Mouse (Mus musculus) right cerebral cortex, postnatal 36 days (tissue): ENCODE measurements around the gene Vwc2.

ENCODE experiments used
- DNase-seq, 2 experiments: peaks; one replicate each; pipeline ENCODE4 v3.0.0; 2022; ENCODE audit warnings: low spot score in 2 of 2, mixed read lengths in 1 of 2

Gene Vwc2

DNA sequence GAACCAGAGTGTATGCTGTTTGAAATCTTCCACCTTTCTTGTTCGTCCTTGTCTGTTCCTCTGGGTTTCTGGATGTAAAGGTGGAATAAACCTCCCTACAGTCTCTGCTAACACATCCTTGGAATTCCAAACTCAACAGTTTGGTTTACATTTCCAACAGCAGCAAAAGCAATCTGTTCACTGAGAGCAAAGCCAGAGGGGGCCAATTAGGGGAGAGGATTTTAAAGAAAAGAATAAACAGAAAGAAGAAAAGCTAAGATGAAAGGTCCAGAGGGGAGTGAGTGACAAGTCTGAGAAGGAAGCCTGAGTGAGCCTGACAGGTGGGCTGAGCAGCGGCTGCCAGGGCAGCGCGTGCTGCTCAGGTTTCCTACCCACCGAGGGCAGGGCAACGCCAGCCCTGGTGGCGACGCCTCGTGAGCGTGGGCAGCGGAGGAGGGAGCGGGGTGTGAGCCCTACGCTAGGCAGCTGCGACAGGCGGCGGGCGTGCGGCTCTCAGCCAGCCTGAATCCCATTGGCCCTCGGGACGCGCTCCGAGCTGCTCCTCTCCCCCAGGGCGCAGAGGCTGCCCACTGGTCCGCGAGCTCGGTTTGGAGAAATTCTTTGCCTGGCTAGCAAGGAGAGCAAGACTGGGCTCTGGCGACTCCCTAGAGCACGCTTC, at the start of gene Vwc2:
Gene Vwc2 (plus strand): TSS at position 648 of the 658 bp plus-strand sequence.
- peak; percentile 23 to 51 for DNase-seq

DNA sequence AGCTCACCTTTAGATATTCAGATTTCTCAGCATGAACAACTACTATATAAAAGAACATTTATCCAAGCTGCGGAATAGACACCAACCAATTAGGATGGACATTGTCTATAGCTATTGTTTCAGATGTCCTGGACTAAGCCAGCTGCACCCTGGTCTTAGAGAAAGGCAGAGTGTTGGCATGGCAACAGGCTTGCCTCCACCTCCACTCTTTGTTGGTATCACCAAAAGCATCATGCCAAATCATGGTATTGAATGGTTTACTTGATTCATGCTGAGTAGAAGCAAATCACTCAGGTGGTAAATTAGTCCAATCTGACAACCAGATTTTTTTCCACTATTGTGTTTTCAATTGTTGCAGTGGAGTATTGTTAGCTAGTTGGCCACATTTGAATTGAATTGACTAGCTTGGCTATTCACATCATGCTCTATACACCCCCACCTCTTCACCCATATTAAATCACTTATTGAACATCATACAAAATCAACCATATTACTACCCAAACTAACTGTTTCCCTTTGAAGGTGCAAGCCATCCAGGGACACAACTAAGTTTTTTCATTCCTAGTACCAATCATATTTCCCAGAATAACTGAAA, 25.8 kb upstream of the Vwc2 start:
- no peak for DNase-seq

DNA sequence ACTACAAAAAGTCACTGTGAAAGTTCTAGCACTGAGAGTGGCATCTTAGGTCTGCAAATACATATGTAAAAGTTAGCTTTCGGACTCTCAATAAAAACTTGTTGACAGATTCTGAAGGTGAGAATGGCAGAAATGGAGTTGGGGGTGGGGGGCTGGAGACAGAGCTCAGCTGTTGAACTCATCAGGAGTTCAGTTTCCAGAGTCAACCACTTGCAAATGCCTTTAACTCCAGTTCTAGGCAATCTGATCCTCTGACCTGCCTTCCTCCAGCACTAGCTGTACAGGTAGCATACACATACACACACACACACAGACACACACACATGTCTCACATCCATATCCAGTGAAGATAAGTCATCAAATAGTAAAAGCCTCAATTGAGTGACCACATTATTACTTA, 16.4 kb upstream of the Vwc2 start:
- no peak for DNase-seq

DNA sequence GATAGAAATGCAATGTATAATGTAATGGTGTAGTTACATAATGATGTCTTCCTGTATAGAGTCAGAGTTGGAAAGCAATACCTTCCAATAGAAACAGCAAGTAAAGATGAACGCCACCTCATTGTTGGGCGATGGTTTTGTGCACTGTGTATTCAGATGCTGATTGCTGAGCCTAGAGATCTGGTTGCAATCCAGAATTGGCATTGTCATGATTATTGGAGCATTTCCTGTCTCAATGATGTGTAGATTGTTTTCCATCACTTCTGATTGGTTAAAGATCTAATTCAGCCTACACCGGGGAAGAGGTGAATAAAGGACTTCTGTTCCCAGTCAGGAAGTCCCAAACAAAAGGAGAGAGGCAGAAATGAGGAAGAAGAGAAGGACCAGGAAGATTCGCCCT, 15.7 kb upstream of the Vwc2 start:
- DNase-seq, result no peak

DNA sequence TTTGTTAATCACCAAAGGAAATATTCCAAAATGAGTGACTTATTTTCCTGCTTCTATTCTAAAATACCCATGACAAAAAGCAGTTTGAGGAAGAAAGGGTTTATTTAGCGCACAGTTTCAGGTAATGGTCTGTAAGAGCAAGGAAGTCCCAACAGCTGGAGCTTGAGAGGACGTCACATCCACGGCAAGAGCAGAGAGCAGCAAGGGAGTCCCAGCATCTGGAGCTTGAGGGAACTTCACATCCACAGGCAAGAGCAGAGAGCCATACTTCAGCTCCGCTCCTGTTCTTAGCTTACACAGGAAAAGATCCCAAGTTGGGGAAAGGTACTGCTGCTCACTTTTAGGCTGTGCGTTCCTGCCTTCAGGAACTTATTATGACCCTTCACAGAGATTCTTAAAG, 15.0 kb upstream of the Vwc2 start:
- DNase-seq, result no peak

DNA sequence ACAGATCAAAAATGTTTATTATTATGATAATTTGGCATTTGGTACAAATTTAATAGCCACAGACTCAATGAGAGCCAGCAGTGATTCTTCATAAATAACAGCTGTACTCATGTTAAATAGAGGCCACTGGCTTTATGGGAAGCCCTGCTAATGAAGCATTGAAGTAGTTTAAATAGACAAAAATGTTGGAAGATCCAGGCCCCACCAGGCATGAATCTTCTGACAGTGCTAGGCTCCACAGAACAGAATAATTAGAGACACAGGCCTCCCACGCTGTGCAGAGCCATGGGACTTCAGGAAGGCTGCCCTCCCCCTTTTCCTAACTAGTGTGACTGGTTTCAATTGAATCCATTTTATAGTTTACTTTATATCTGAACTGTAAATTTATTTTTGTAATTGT, 11.8 kb upstream of the Vwc2 start:
- DNase-seq, result no peak

DNA sequence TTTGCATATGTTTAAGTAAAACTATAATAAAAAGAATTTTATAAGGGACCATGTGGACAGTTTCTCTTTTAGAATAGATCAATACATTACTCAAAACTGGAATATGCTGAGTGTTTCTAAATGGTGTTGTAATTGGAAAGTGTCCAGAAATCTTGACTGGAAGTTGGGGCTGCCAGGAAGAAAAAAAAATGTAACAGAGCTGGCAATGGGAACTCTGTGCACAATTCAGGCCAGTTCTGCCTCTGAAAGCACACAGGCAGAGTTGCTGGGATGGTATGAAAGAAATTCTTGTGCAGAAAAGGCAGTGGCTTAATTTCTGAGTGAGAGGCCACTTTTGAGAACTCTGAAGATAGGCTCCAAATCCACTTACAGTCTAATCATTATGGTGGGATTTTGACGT, 11.4 kb upstream of the Vwc2 start:
- no peak for DNase-seq

DNA sequence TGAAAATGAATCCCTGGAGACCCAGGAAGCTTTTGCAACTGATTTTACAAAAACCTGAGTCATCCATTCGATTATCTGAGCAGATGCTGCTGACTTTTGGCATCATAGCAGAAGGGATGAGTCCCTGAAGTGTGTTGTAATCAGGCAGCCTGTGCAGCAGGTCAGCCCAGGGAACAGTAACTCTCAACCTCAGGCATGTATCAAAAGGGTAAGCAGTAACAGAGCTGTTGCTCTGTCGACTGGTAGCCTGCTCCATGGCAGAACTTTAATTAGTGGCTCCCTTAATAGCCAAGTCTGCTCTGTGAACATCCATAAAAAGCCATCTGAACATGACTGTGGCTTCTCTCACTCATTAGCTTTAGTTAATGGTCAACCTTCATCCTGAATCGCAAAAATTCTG, 5.1 kb upstream of the Vwc2 start:
- DNase-seq, result no peak

DNA sequence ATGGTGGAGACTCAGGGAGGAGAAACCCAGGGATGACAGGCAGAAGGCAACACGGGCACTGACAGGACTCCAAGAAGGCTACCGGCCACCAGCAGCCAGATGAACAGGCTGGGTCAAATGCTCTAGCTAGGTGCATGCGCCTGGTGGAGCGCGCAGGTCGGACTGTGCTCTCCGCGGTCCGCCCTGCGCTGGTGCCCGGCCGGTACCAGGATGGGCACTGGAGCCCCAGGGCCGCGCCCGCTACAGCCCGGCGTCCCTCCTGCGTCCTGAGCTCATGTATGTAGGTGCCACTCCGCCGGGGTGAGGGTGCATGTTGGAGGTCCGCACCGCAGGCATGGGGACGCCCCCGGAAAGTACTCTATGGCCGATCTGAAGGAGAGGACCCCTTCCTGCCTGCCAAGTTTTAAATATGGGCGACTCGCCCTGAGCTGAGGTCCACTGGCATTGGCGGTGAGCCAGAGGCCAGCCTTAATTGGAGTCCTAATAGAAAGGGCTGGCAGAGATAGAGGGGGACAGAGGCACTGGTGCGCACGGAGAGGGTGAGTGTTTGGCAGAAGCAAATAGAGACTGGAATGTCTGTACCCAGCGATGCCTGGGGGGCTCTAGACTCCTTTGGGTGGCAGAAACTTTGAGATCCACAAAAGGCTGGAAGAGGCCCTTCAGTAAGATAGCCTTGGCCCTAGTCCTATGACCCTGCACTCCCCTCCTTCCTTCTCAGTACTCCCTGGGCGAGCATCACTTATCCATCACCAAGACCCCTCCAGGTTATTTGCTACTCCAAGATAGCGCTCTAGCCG, 409 bp downstream of the Vwc2 start:
- no peak for DNase-seq

DNA sequence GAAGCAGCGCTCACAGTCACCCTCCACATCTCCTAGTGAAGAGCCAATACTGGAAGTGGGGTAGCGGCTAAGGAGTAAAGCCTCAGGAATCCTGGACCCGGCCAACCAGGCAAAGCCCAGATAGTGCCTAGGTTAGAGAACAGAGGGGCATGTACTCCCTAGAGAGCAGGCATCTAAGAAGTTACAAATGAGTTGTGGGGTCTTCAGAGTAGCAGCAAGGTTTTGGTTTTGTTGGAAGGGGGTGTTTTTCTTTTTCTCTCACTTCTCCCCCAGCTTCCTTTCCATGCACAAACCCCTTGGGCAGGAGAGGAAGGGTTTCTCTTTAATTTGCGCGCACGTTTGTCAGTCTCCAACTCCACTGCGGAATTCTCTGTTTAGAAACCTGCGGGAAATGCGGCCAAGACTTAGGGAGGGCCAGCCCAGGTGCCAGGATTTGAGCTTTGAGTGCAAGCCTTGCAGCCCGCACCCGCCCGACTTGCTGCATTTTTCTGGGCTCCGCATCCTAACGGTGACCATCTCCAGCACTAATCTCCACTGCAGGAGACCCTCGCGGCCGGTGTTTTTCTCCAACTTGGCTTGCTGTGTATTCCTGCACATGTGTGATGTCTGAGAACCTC, 1.1 kb downstream of the Vwc2 start:
- peak in 1 of 2 experiments; percentile 3 for DNase-seq

DNA sequence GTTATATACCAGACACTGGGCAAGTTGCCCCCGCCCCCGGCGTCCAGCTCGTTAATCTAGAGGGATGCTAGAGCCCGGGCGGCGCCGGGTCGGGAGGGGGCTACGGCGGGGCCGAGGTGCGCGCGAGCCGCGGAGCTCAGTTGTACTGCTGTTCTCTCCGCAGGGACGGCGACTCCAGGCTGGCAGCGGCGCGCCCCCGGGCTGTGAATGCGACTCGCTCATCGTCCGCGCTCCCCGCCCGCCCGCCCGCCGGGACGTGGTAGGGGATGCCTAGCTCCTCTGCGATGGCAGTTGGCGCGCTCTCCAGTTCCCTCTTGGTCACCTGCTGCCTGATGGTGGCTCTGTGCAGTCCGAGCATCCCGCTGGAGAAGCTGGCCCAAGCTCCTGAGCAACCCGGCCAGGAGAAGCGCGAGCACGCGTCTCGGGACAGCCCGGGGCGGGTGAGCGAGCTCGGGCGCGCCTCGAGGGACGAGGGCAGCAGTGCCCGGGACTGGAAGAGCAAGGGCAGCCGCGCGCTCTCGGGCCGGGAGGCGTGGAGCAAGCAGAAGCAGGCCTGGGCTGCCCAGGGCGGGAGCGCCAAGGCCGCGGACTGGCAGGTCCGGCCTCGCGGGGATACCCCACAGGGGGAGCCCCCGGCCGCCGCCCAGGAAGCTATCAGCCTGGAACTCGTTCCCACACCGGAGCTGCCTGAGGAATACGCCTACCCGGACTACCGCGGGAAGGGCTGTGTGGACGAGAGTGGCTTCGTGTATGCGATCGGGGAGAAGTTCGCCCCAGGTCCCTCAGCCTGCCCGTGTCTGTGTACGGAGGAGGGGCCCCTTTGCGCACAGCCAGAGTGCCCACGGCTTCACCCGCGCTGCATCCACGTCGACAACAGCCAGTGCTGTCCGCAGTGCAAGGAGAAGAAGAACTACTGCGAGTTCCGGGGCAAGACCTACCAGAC, 1.9 kb downstream of the Vwc2 start:
- peak in 1 of 2 experiments; percentile 9 for DNase-seq

DNA sequence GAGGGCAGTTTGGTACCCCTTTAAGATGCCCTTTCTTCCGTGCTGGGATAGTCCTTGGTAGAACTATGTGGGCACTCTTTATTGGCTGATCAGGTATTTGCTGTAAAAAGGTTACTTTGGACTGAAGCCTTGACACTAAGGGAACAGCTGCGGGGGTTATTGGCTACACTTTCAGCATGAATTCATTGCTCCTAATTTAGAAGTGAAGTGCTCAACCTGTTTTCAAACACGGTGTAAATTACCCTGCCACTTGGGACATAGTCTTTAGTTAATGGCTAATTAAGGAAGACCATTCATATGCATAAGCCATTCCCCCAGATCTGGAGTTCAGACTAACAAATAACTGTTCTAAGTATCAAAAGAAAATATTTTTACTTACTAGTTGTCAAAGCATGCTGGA, 2.7 kb downstream of the Vwc2 start:
- DNase-seq, result no peak

DNA sequence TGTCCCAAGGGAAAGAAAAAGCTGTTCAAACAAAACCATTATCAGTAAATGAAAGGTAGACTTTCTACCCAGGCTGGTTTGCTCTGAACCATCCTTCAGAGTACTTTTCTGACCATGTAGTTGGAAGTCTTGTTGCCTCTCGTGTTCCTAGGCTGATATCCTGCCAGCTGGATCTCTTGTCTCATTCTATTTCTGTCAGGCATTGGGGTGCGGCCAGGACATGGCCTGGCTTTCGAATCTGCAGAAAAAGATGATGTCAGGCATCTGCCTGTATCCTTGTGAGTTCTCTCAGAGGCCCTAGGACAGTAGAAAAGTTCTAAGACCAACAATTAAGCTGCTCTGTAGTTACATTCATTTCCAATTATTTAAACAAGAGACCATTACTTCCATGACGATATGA, 8.8 kb downstream of the Vwc2 start:
- DNase-seq, result no peak

DNA sequence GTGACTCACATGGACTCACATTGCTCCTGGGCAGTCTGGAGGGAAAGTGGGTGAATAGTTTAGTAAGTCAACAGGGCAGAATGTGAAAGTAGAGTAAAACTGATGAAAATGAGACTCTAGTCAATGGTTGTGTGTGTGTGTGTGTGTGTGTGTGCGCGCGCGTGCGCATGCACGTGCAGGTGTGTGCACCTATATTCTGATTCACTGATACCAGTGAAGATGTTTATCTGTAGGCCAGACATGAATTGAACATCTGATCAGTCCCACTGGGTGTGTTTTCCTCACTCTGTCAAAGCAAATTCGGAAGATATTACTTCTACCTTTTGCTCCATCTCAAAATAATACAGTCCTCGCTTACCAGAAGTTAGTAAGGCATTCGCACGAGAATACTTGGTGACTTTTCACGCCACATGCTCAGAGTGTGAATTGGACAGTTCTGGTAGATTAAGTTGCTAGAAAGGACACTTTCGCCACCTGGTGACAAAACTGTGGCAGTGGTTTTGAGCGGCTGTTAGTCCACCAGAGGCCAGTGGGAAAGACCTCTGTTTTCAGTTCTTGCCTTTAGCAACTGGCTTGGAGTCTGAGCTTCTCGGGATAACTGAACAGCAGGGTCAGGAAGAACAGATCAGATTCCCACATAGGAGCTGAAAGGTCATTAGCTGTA, 17.5 kb downstream of the Vwc2 start:
- peak; percentile 22 to 23 for DNase-seq

DNA sequence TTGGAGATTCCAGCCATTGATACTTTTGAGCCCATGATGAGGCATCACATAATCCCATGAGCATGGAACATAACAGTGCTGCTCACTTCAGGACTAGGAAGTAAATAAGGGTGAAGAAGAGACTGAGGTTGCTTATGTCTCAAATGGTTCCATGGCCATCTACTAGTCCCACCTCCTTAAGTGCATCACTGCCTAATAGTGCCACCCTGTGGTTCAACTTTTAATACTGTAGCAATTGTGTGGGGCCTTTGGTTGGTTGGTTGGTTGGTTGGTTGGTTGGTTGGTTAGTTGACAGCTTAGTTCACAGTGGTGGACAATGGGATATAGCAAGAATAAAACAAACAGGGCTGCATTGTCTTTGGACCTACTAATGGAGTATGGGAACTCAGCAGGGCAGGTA, 26.6 kb downstream of the Vwc2 start:
- no peak for DNase-seq

DNA sequence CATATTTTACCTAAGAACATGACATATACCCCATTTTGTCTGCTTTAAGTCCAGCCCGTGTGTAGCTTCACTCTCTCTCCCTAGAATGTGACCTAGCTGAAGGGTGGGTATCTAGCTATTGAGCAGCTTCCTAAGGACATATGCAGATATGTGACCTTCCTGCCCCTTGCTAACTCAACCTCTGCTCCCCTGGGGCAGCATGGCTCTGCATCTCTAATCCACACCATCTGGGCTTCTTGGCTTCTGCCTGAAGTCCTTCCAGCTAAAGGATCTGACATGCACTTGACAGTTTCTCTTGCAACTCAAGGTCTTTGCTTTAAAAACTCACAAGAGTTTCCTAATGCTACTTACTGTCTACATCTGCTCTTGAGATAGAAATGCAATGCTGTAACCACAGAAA, 38.7 kb downstream of the Vwc2 start:
- DNase-seq, result no peak

DNA sequence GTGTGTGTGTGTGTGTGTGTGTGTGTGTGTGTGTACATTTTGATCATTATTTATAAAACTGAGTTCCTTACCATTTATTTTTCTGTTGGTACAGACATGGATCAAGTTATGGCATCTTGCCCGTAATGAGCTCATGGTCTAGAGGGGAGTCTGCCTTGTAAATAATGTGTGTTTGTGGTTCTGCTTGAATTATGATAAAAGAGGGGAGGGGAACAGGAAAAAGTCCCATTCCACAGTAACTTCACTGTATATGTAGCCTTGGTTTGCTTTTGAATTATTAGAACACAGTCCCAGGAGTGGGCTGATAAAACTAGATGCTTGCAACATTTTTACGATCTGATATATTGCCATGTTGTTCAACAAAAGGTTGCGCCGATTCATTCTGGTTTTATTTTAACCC, 57.4 kb downstream of the Vwc2 start:
- no peak for DNase-seq

DNA sequence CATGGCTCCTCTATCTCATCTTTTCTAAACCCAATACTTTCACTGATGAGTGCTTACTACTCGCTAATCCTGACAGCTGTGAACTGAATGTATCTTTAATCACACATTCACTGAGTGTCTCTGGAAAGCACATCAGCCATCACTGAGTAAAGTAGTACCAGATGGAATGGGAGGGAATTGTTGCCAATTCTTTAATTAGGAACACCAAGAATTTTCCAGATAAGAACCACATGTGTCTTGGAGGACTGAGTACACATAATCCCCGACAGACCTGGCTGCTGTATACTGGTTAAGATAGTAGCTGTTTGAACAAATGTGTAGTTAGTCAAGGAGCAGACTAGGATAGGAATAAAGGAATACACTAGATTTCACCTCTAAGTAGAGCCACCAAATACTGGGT, 61.2 kb downstream of the Vwc2 start:
- no peak for DNase-seq

DNA sequence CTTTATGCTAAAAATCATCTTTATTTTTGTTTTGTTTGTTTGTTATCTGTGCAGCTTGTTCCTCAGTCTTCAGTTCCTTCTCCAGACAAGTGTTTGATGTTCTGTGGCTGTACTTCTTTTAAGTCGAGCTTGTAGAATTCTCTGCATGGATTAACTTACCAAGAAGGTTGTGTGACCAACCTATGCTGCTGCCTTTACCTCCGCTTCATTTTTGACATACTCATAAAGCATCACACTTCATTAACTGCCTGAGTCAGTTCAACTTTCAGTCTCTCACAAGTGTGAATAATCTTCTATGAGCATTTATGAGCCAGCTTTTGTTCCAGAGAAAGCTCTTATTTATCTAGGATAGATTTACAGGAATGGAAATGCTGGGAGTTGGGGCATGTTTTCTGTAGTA, 68.7 kb downstream of the Vwc2 start:
- DNase-seq, result no peak

DNA sequence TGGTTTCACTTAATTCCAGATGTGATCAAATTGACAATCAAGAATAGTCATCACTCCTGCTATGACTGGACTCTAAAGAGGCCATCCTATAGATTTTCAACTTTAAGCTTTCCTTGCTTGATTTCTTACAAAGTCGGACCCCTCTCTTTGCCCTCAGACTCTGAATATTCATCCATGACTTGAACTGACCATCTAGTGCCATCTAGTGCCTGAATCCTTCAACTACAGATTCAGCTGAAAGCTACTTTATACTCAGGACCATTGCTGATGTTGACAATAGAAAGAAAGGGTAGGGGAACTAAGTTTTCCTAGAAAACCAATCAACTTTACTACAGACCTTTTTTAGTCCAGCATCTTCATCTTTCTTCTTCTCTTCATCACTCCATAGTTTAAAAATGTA, 109.1 kb downstream of the Vwc2 start:
- no peak for DNase-seq

DNA sequence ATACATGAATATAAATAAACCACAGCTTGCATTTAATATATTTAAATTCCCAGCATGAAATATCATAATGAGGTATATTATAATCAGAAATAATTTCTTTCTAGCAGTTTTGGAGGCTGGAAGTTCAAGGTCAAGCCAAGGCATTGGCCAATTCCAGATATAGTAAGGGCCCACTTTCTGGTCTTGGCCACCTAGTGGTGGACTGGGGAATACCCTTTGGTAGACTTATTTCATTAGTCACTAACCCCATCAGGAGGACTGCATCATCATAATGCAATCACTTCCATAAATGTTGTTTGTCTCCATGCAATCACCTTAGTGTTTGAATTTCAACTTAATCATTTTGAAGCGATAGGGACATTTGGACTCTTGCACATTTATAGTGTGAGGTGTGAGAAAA, 125.3 kb downstream of the Vwc2 start:
- no peak for DNase-seq
